In genomic region chr3:82541449-82541848, GRCm38 (mm10) we compare ENCODE assay signal across 34 mouse cellular contexts. TPM values are rescaled to one million over a fixed set of nuclear protein-coding genes. Genes with fewer than 3 reads are reported as not detected.
"Had no signal": no experiment of that assay in that cellular context is flagged by ENCODE, and none has a peak within 500 bp of the region (broad histone marks: within the 10 kb centered on the region; RNA-seq: fewer than 3 reads in every experiment).

No protein-coding gene starts in this region.

- H3K27ac ChIP-seq: embryonic facial prominence, embryonic 10.5 days; embryonic facial prominence, embryonic 12.5 days; embryonic facial prominence, embryonic 13.5 days; embryonic facial prominence, embryonic 15.5 days; forebrain, embryonic 10.5 days; forebrain, embryonic 12.5 days; forebrain, embryonic 13.5 days; forebrain, embryonic 15.5 days; gastrocnemius, adult 2 months; heart, adult 2 months had no signal

- H3K27me3 ChIP-seq: forebrain, embryonic 15.5 days had no signal

- DNase-seq: cerebellum, adult 8-10 months; cerebellum, adult 9-10 months; cerebellum, adult 9-11 months; cerebellum, postnatal 10 days; cerebellum, postnatal 14 days; cerebellum, postnatal 25 days; cerebellum, postnatal 36 days; embryo, embryonic 11 days; forebrain, postnatal 0 days; gastrocnemius, adult 2 months; gastrocnemius, postnatal 10 days; gastrocnemius, postnatal 14 days; gastrocnemius, postnatal 25 days; gastrocnemius, postnatal 36 days; heart, adult 11 months; heart, adult 18-20 months; heart, adult 2 months had no signal

- ATAC-seq: forebrain, embryonic 13.5 days; forebrain, embryonic 14.5 days; forebrain, embryonic 15.5 days; forebrain, embryonic 16.5 days; forebrain, postnatal 0 days had no signal

- H3K4me3 ChIP-seq: embryonic facial prominence, embryonic 10.5 days; embryonic facial prominence, embryonic 12.5 days; embryonic facial prominence, embryonic 13.5 days; embryonic facial prominence, embryonic 15.5 days; erythroblast, embryonic 14.5 days; forebrain, embryonic 10.5 days; forebrain, embryonic 12.5 days; forebrain, embryonic 13.5 days; forebrain, embryonic 15.5 days; gastrocnemius, adult 2 months; heart, adult 2 months had no signal

RNA-seq across cellular contexts. Expression of gene Npy2r, which starts 6.4 kb away (rescaled TPM):
- total RNA-seq: common myeloid progenitor, adult 5-6 weeks; gastrocnemius, adult 18-20 months; gastrocnemius, adult 8-10 months; gastrocnemius, postnatal 25 days; gastrocnemius, postnatal 36 days; granulocyte monocyte progenitor cell, adult 5-6 weeks; heart, adult 18-20 months; heart, adult 2 months; heart, adult 8-10 months had no signal
- polyA plus RNA-seq: embryonic facial prominence, embryonic 11.5 days; erythroblast, embryonic 14.5 days; forebrain, embryonic 10.5 days had no signal
